Mouse (Mus musculus) G1E-ER4 (cell line): ENCODE data around the gene Cnnm2. TPM values are rescaled to one million over a fixed set of nuclear protein-coding genes. Genes with fewer than 3 reads are reported as not detected.

Source experiments
- GATA1 ChIP-seq: IDR thresholded peaks from one replicate; pipeline ENCODE4 v1.8.0; 2012; ENCODE audit warnings: low read length, inconsistent platforms
- polyA plus RNA-seq: library from polyadenylated mRNA; stranded (reverse); fragments of >175 nt; gene quantifications from 2 replicates; pipeline ENCODE4 v1.2.3, GENCODE M21; 2012

Cnnm2 gene
- polyA plus RNA-seq, 1 experiment: 40.8 TPM

- TF ChIP-seq GATA1: no peak
Measured at GRCm38 (mm10) chr19:46747799-46748198, 13.6 kb upstream of the Cnnm2 start.

- no peak for TF ChIP-seq GATA1
Measured at GRCm38 (mm10) chr19:46752235-46752634, 9.2 kb upstream of the Cnnm2 start.

GRCm38 (mm10) chr19:46755066-46755465, 6.3 kb upstream of the Cnnm2 start:
- no peak for TF ChIP-seq GATA1

- TF ChIP-seq GATA1: no peak
Measured at GRCm38 (mm10) chr19:46756221-46756620, 5.2 kb upstream of the Cnnm2 start.

GRCm38 (mm10) chr19:46759096-46759495, 2.3 kb upstream of the Cnnm2 start:
- no peak for TF ChIP-seq GATA1

GRCm38 (mm10) chr19:46760375-46761160, 828 bp upstream of the Cnnm2 start:
- TF ChIP-seq GATA1: no peak

GRCm38 (mm10) chr19:46761971-46762290, 535 bp downstream of the Cnnm2 start:
- no peak for TF ChIP-seq GATA1

- no peak for TF ChIP-seq GATA1
Measured at GRCm38 (mm10) chr19:46762291-46762991, 1.0 kb downstream of the Cnnm2 start.

GRCm38 (mm10) chr19:46762992-46763342, 1.6 kb downstream of the Cnnm2 start:
- TF ChIP-seq GATA1: no peak

- no peak for TF ChIP-seq GATA1
Measured at GRCm38 (mm10) chr19:46763356-46763755, 2.0 kb downstream of the Cnnm2 start.

- TF ChIP-seq GATA1: no peak
Measured at GRCm38 (mm10) chr19:46763932-46764762, 2.8 kb downstream of the Cnnm2 start.

- no peak for TF ChIP-seq GATA1
Measured at GRCm38 (mm10) chr19:46764763-46765117, 3.3 kb downstream of the Cnnm2 start.

- no peak for TF ChIP-seq GATA1
Measured at GRCm38 (mm10) chr19:46766125-46766524, 4.7 kb downstream of the Cnnm2 start.

GRCm38 (mm10) chr19:46769759-46770158, 8.4 kb downstream of the Cnnm2 start:
- TF ChIP-seq GATA1: no peak

GRCm38 (mm10) chr19:46771801-46772200, 10.4 kb downstream of the Cnnm2 start:
- TF ChIP-seq GATA1: no peak

- no peak for TF ChIP-seq GATA1
Measured at GRCm38 (mm10) chr19:46776391-46776790, 15.0 kb downstream of the Cnnm2 start.
